Mouse (Mus musculus): ENCODE results near the gene Ifnk. TPM values are rescaled to one million over a fixed set of nuclear protein-coding genes. Genes with fewer than 3 reads are reported as not detected.

The Ifnk gene
- total and polyA plus RNA-seq, 3 experiments = not detected

- dilution Hi-C loops (cut with MboI; ENCODE audit: extremely low pct_ligation_motif_present, extremely low pct_unique_long_range_greater_than_20kb, low sequenced_read_pairs) = no loop called here
- H3K4me2 ChIP-seq (ENCODE audit: insufficient read depth, low read depth, poor library complexity, severe bottlenecking) = peak overlapping the region; percentile 83
- H3K4me3 ChIP-seq (replicated peaks in 1 of 3; ENCODE audit: low read depth in 2 of 3, low read length in 2 of 3, poor library complexity in 1 of 3) = peak overlapping the region; percentile 77 to 87 (median 82)
- DNase-seq (ENCODE audit: extremely low read depth) = peak; percentile 81
- peaks cover 5 to 35% of the 10 kb centered on the region in 2 experiments; a peak in 3 of 4 replicates for H3K4me1 ChIP-seq (ENCODE audit: control insufficient read depth in 1 of 2, insufficient read depth in 2 of 2)
- H3K27ac ChIP-seq (ENCODE audit: insufficient read depth, low read depth) = peak overlapping the region; percentile 81
- TF ChIP-seq CTCF (conservative IDR thresholded peaks at IDR 0.05 in 1 of 2, IDR thresholded peaks at IDR 0.05 in 1 of 2; ENCODE audit: low read depth in 2 of 2, low read length in 2 of 2) (peak; percentile 11 to 78; a peak in 2 of 4 replicates), ELF1 (IDR thresholded peaks at IDR 0.05; ENCODE audit: low read depth, low read length) (peak; percentile 60; the same call in 1 of the 2 replicates), SMC3 (IDR thresholded peaks at IDR 0.05; ENCODE audit: low read depth, low read length) (peak; percentile 88), JUN (IDR thresholded peaks at IDR 0.05; ENCODE audit: insufficient read depth, low read depth, low read length) (no peak), EP300 (IDR thresholded peaks at IDR 0.05; ENCODE audit: low read length) (0 out of 2 replicates have a peak, but pooled peaks have one; percentile 10), IRF4 (IDR thresholded peaks at IDR 0.05; ENCODE audit: low read depth, low read length) (peak; percentile 12; the same call in 1 of the 2 replicates), KAT2A (IDR thresholded peaks at IDR 0.05; ENCODE audit: insufficient replicate concordance, low read length) (no peak), POLR2A (IDR thresholded peaks at IDR 0.05; ENCODE audit: low read depth, low read length) (no peak), MEF2A (IDR thresholded peaks at IDR 0.05; ENCODE audit: borderline replicate concordance, low read depth, low read length) (0 out of 2 replicates have a peak, but pooled peaks have one; percentile 9), MXI1 (IDR thresholded peaks at IDR 0.05; ENCODE audit: low read depth, low read length) (peak; percentile 78; the same call in 1 of the 2 replicates), RAD21 (IDR thresholded peaks at IDR 0.05; ENCODE audit: low read depth, low read length) (peak; percentile 69), ZC3H11A (IDR thresholded peaks at IDR 0.05; ENCODE audit: low read depth, low read length) (0 out of 2 replicates have a peak, but pooled peaks have one; percentile 11), UBTF (IDR thresholded peaks at IDR 0.05; ENCODE audit: low read depth, low read length) (peak; percentile 1; the same call in 1 of the 2 replicates), CHD1 (IDR thresholded peaks at IDR 0.05; ENCODE audit: low read depth, low read length) (0 out of 2 replicates have a peak, but pooled peaks have one; percentile 65), MYC (IDR thresholded peaks at IDR 0.05; ENCODE audit: low read depth, low read length) (peak; percentile 49; the same call in 1 of the 2 replicates), ZNF384 (IDR thresholded peaks at IDR 0.05; ENCODE audit: low read depth, low read length) (no peak; the same call in 1 of the 2 replicates)
- H3K79me2 ChIP-seq (replicated peaks; ENCODE audit: control insufficient read depth, extremely low read depth, insufficient read depth, poor library complexity, severe bottlenecking) = peaks cover 8% of the 10 kb centered on the region
- no peaks in the 10 kb centered on the region for H3K9me3 ChIP-seq (replicated peaks; ENCODE audit: low read length)
- in situ Hi-C loops (cut with MboI; ENCODE audit: low pct_ligation_motif_present, low pct_unique_long_range_greater_than_20kb, low sequenced_read_pairs) = loop anchor here (5.0 to 10.0 kb wide), 2 partner anchors 171 to 198 kb away; no protein-coding TSS in a partner anchor
- H3K36me3 ChIP-seq (replicated peaks in 1 of 2; ENCODE audit: control insufficient read depth in 1 of 2, insufficient read depth in 1 of 2, low read length in 1 of 2) = peaks cover 0 to 5% of the 10 kb centered on the region in 2 experiments
- peak overlapping the region; percentile 67 for H3K9ac ChIP-seq (ENCODE audit: insufficient read depth, low read depth)
- no peaks in the 10 kb centered on the region for H3K27me3 ChIP-seq (replicated peaks)
Observed at GRCm38 (mm10) chr4:35155132-35155922, 3.5 kb downstream of the Ifnk start.

DNA sequence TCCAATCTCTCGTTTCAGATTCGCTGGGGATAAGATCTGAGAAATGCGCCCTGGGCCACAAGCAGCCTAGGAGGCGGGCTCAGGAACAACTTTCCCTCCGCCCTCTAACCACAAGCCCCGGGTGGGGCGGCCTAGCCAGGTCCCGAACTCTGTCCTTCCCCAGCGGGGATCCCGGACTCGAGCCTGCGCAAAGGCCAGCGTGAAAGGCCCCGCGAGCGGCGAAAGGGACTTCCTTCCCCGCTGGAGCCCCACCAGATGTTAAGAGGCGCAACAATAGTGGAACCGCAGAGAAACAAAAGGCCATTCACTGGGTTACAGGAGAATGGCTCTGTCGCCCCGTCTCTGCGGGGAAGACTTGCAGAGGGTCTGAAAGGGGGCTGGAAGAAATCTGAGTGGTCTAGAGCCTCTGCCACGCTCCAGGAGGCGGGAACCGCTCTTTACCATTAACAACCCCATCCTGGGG is 4.3 kb downstream of the Ifnk start:
- H3K4me1 ChIP-seq (ENCODE audit: control insufficient read depth in 1 of 2, insufficient read depth in 2 of 2) = peaks cover 5 to 35% of the 10 kb centered on the region in 2 experiments; a peak in 3 of 4 replicates
- peak overlapping the region; percentile 83 for H3K4me2 ChIP-seq (ENCODE audit: insufficient read depth, low read depth, poor library complexity, severe bottlenecking)
- dilution Hi-C loops (cut with MboI; ENCODE audit: extremely low pct_ligation_motif_present, extremely low pct_unique_long_range_greater_than_20kb, low sequenced_read_pairs) = no loop called here
- peak; percentile 68 for DNase-seq (ENCODE audit: extremely low read depth)
- H3K9me3 ChIP-seq (replicated peaks; ENCODE audit: low read length) = no peaks in the 10 kb centered on the region
- H3K9ac ChIP-seq (ENCODE audit: insufficient read depth, low read depth) = peak overlapping the region; percentile 67
- TF ChIP-seq ETS1 (conservative IDR thresholded peaks at IDR 0.05; ENCODE audit: low read depth, low read length) = no peak; the same call in 1 of the 2 replicates
- TF ChIP-seq KAT2A (IDR thresholded peaks at IDR 0.05; ENCODE audit: insufficient replicate concordance, low read length) = no peak
- no peak for TF ChIP-seq JUND (conservative IDR thresholded peaks at IDR 0.05; ENCODE audit: low read depth, low read length)
- 0 out of 2 replicates have a peak, but pooled peaks have one; percentile 11 for TF ChIP-seq CHD2 (IDR thresholded peaks at IDR 0.05; ENCODE audit: low read length)
- peak; percentile 81 for TF ChIP-seq NRF1 (IDR thresholded peaks at IDR 0.05; ENCODE audit: low read depth, low read length)
- TF ChIP-seq BHLHE40 (IDR thresholded peaks at IDR 0.05; ENCODE audit: low read depth, low read length) = peak; percentile 4; the same call in 1 of the 2 replicates
- TF ChIP-seq MXI1 (IDR thresholded peaks at IDR 0.05; ENCODE audit: low read depth, low read length) = 0 out of 2 replicates have a peak, but pooled peaks have one; percentile 28
- 0 out of 2 replicates have a peak, but pooled peaks have one; percentile 35 for TF ChIP-seq MAZ (IDR thresholded peaks at IDR 0.05; ENCODE audit: low read depth, low read length)
- no peak for TF ChIP-seq CHD1 (IDR thresholded peaks at IDR 0.05; ENCODE audit: low read depth, low read length)
- TF ChIP-seq POLR2A (IDR thresholded peaks at IDR 0.05; ENCODE audit: low read depth, low read length) = peak; percentile 51; the same call in 1 of the 2 replicates
- TF ChIP-seq TCF12 (IDR thresholded peaks at IDR 0.05; ENCODE audit: low read depth, low read length) = peak; percentile 54; the same call in 1 of the 2 replicates
- peak; percentile 9; the same call in 1 of the 2 replicates for TF ChIP-seq HCFC1 (IDR thresholded peaks at IDR 0.05; ENCODE audit: low read depth, low read length)
- peak; percentile 87 for TF ChIP-seq UBTF (IDR thresholded peaks at IDR 0.05; ENCODE audit: low read depth, low read length)
- peaks cover 8% of the 10 kb centered on the region for H3K79me2 ChIP-seq (replicated peaks; ENCODE audit: control insufficient read depth, extremely low read depth, insufficient read depth, poor library complexity, severe bottlenecking)
- in situ Hi-C loops (cut with MboI; ENCODE audit: low pct_ligation_motif_present, low pct_unique_long_range_greater_than_20kb, low sequenced_read_pairs) = loop anchor here (5.0 to 10.0 kb wide), 2 partner anchors 171 to 199 kb away; no protein-coding TSS in a partner anchor
- peaks cover 0 to 5% of the 10 kb centered on the region in 2 experiments for H3K36me3 ChIP-seq (replicated peaks in 1 of 2; ENCODE audit: control insufficient read depth in 1 of 2, insufficient read depth in 1 of 2, low read length in 1 of 2)
- no peaks in the 10 kb centered on the region for H3K27me3 ChIP-seq (replicated peaks)
- H3K4me3 ChIP-seq (replicated peaks in 1 of 3; ENCODE audit: low read depth in 2 of 3, low read length in 2 of 3, poor library complexity in 1 of 3) = peak overlapping the region; percentile 77 to 87 (median 82)
- peak overlapping the region; percentile 81 for H3K27ac ChIP-seq (ENCODE audit: insufficient read depth, low read depth)

All from CH12.LX (cell line).